Mouse (Mus musculus): Measurements from ENCODE around the gene 1700014D04Rik. TPM values are rescaled to one million over a fixed set of nuclear protein-coding genes. Genes with fewer than 3 reads are reported as not detected.
A peak's percentile ranks its signal among the peaks of the same experiment; 100 is the strongest.
"Not testable (repeated sequence)": the region's sequence is repeated elsewhere in the genome, so short reads cannot be mapped to it uniquely, and the experiment has no call there.

The 1700014D04Rik gene
- polyA plus RNA-seq, 1 experiment from 2014 or later: not detected

- 47% methylated on average over 7 of the region's 7 CpGs for WGBS
- Histone ChIP-seq H3K36me3 (ENCODE audit: control insufficient read depth, insufficient read depth, low read length) (no peaks in the 10 kb centered on the region), H3K9ac (ENCODE audit: low read length) (no peak within 1 kb of the TSS), H3K4me1 (ENCODE audit: control insufficient read depth, insufficient read depth, low read length) (no peaks in the 10 kb centered on the region), H3K4me2 (ENCODE audit: low read depth, severe bottlenecking) (no peak within 1 kb of the TSS), H3K27me3 (ENCODE audit: control insufficient read depth, insufficient read depth, low read length) (no peaks in the 10 kb centered on the region), H3K9me3 (ENCODE audit: control insufficient read depth, low read length) (no peaks in the 10 kb centered on the region), H3K27ac (replicated peaks; ENCODE audit: low read depth, low read length) (no peak within 1 kb of the TSS), H3K4me3 (ENCODE audit: low read depth, low read length) (no peak within 1 kb of the TSS)
- DNase-seq (ENCODE audit: low spot score): no peak
- ATAC-seq (ENCODE audit: insufficient number of reproducible peaks, low FRiP score, low TSS enrichment, low read depth): no peak
These were observed 14.9 kb downstream of the 1700014D04Rik start, which contains the start of gene Spata31d1d for GRCm38 (mm10) chr13:59731652-59732051. Gene Spata31d1d (minus strand): TSS chr13:59731752.

GRCm38 (mm10) chr13:59728378-59729093 is 18.0 kb downstream of the 1700014D04Rik start:
- no peak overlapping the region for H3K9ac ChIP-seq (ENCODE audit: low read length)
- H3K4me1 ChIP-seq (ENCODE audit: control insufficient read depth, insufficient read depth, low read length): no peaks in the 10 kb centered on the region
- no peaks in the 10 kb centered on the region for H3K36me3 ChIP-seq (ENCODE audit: control insufficient read depth, insufficient read depth, low read length)
- H3K4me2 ChIP-seq (ENCODE audit: low read depth, severe bottlenecking): no peak overlapping the region
- WGBS: 34% methylated on average over 7 of the region's 7 CpGs
- no peak overlapping the region for H3K27ac ChIP-seq (replicated peaks; ENCODE audit: low read depth, low read length)
- H3K27me3 ChIP-seq (ENCODE audit: control insufficient read depth, insufficient read depth, low read length): no peaks in the 10 kb centered on the region
- ATAC-seq (ENCODE audit: insufficient number of reproducible peaks, low FRiP score, low TSS enrichment, low read depth) (no peak), DNase-seq (ENCODE audit: low spot score) (peak; percentile 87)
- no peaks in the 10 kb centered on the region for H3K9me3 ChIP-seq (ENCODE audit: control insufficient read depth, low read length)
- no peak overlapping the region for H3K4me3 ChIP-seq (ENCODE audit: low read depth, low read length)

DNA sequence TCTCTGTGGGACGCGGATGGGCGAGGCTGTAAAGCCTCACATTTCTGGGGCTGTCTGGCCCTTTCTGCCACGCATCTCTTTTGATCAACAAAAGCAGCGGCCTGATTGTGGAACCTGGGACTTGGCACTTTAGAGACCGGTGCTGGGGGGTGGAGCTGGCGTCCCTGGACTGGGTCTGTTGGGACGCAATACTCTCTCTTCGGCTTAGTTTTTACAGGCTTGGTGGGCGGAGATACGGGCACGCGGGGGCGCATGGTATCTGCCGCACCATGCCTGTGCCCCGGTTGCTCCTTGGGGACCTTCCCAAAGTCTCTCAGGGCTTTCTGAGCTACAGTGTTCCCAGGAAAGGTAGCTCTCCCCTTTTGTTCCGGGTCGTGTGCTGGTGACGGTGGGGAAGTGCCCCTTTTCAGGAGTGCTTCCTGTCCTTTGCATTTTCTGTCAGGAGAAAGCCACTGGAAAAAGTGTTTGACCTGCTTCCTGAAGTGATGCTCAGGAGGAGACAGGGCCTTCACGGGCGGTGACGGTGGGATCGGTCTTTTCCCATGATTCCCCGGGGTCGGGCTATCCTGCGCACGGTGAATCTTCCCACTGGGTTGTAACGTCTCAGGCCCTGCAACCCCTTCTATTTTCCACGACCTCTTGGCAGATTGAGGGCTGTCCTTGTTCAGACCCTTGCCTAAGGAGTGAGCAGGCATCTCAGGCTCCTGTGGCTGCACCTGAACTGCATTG is 20.2 kb downstream of the 1700014D04Rik start:
- Histone ChIP-seq H3K9me3 (ENCODE audit: control insufficient read depth, low read length) (no peaks in the 10 kb centered on the region), H3K36me3 (ENCODE audit: control insufficient read depth, insufficient read depth, low read length) (no peaks in the 10 kb centered on the region), H3K4me1 (ENCODE audit: control insufficient read depth, insufficient read depth, low read length) (no peaks in the 10 kb centered on the region), H3K27ac (replicated peaks; ENCODE audit: low read depth, low read length) (no peak overlapping the region), H3K27me3 (ENCODE audit: control insufficient read depth, insufficient read depth, low read length) (no peaks in the 10 kb centered on the region), H3K4me2 (ENCODE audit: low read depth, severe bottlenecking) (peak overlapping the region; percentile 35; the same call in 1 of the 2 replicates), H3K9ac (ENCODE audit: low read length) (peak overlapping the region; percentile 57), H3K4me3 (ENCODE audit: low read depth, low read length) (0 out of 2 replicates have a peak overlapping the region, but pooled peaks have one; percentile 3)
- 27% methylated on average over 29 of the region's 29 CpGs for WGBS
- DNase-seq (ENCODE audit: low spot score) (no peak), ATAC-seq (ENCODE audit: insufficient number of reproducible peaks, low FRiP score, low TSS enrichment, low read depth) (no peak)

DNA sequence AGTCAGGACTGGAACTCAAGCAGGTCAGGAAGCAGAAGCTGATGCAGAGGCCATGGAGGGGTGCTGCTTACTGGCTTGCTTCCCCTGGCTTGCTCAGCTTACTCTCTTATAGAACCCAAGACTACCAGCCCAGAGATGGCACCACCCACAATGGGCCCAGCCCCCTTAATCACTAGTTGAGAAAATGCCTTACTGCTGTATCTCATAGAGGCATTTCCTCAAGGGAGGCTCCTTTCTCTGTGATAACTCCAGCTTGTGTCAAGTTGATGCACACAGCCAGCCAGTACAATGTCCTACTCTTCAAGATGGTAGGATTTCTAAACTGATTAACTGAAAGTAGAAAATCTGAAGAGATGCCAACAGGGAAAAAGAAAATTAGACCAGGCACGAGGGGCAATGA is 24.5 kb downstream of the 1700014D04Rik start:
- H3K4me3 ChIP-seq (ENCODE audit: low read depth, low read length); ATAC-seq (ENCODE audit: insufficient number of reproducible peaks, low FRiP score, low TSS enrichment, low read depth); H3K4me2 ChIP-seq (ENCODE audit: low read depth, severe bottlenecking); H3K9ac ChIP-seq (ENCODE audit: low read length); H3K27ac ChIP-seq (replicated peaks; ENCODE audit: low read depth, low read length); DNase-seq (ENCODE audit: low spot score); H3K36me3 ChIP-seq (ENCODE audit: control insufficient read depth, insufficient read depth, low read length); H3K4me1 ChIP-seq (ENCODE audit: control insufficient read depth, insufficient read depth, low read length); H3K27me3 ChIP-seq (ENCODE audit: control insufficient read depth, insufficient read depth, low read length); H3K9me3 ChIP-seq (ENCODE audit: control insufficient read depth, low read length): not testable (repeated sequence)
- WGBS: 86% methylated on average over 1 of the region's 1 CpGs

DNA sequence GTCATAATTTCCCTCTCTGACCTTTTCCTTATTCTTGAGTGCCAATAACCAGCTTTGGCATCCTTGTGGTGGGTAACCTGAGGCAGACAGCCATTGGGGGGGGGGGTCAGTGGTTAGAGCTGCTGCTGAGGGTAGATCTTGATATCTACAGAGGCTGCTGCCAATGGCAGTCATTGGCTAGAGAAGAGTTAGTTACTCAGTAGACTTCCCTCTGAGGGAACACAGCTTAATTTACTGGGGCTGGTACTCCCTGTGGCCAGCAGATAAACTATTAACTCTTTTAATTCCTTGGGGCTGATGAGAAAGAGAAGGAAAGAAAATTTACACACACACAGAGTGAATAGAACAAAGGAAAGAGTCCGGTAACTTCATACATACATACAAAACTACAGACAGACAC is 27.1 kb downstream of the 1700014D04Rik start:
- Histone ChIP-seq H3K9me3 (ENCODE audit: control insufficient read depth, low read length) (no peaks in the 10 kb centered on the region), H3K4me3 (ENCODE audit: low read depth, low read length) (no peak overlapping the region), H3K4me2 (ENCODE audit: low read depth, severe bottlenecking) (no peak overlapping the region), H3K4me1 (ENCODE audit: control insufficient read depth, insufficient read depth, low read length) (0 out of 2 replicates have a peak, but pooled peaks cover 2% of the 10 kb centered on the region), H3K27me3 (ENCODE audit: control insufficient read depth, insufficient read depth, low read length) (no peaks in the 10 kb centered on the region), H3K36me3 (ENCODE audit: control insufficient read depth, insufficient read depth, low read length) (no peaks in the 10 kb centered on the region), H3K27ac (replicated peaks; ENCODE audit: low read depth, low read length) (no peak overlapping the region), H3K9ac (ENCODE audit: low read length) (no peak overlapping the region)
- ATAC-seq (ENCODE audit: insufficient number of reproducible peaks, low FRiP score, low TSS enrichment, low read depth): no peak
- WGBS: 90% methylated on average over 1 of the region's 1 CpGs
- no peak for DNase-seq (ENCODE audit: low spot score)

- not testable (repeated sequence) for H3K9ac ChIP-seq (ENCODE audit: low read length); H3K9me3 ChIP-seq (ENCODE audit: control insufficient read depth, low read length); H3K4me2 ChIP-seq (ENCODE audit: low read depth, severe bottlenecking); H3K27me3 ChIP-seq (ENCODE audit: control insufficient read depth, insufficient read depth, low read length); H3K4me3 ChIP-seq (ENCODE audit: low read depth, low read length); H3K36me3 ChIP-seq (ENCODE audit: control insufficient read depth, insufficient read depth, low read length); H3K4me1 ChIP-seq (ENCODE audit: control insufficient read depth, insufficient read depth, low read length); H3K27ac ChIP-seq (replicated peaks; ENCODE audit: low read depth, low read length); DNase-seq (ENCODE audit: low spot score); ATAC-seq (ENCODE audit: insufficient number of reproducible peaks, low FRiP score, low TSS enrichment, low read depth)
- 44% methylated on average over 6 of the region's 6 CpGs for WGBS
These were observed 27.6 kb downstream of the 1700014D04Rik start for GRCm38 (mm10) chr13:59718857-59719440.

DNA sequence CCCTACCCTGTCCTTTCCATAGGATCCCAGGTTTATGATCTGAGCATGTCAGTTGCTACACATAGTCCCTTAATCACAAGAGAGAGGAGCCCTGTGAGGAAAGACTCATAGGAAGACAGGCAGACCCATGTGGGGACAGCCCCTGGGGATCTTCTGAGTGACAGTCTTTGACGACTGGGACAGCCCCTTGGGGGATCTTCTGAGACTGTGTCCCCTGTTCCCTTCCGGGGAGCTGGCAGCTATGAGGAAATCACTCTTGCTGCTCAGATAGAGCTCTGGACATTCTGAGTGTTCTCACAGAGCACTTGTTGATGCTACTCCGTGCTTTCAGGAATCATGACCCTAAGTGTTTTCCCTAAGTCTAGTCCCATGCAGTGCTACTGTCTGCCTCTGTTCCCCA is 32.8 kb downstream of the 1700014D04Rik start:
- ATAC-seq (ENCODE audit: insufficient number of reproducible peaks, low FRiP score, low TSS enrichment, low read depth) (no peak), DNase-seq (ENCODE audit: low spot score) (no peak)
- Histone ChIP-seq H3K27me3 (ENCODE audit: control insufficient read depth, insufficient read depth, low read length) (no peaks in the 10 kb centered on the region), H3K4me1 (ENCODE audit: control insufficient read depth, insufficient read depth, low read length) (no peaks in the 10 kb centered on the region), H3K4me3 (ENCODE audit: low read depth, low read length) (no peak overlapping the region), H3K9me3 (ENCODE audit: control insufficient read depth, low read length) (no peaks in the 10 kb centered on the region), H3K36me3 (ENCODE audit: control insufficient read depth, insufficient read depth, low read length) (no peaks in the 10 kb centered on the region), H3K4me2 (ENCODE audit: low read depth, severe bottlenecking) (no peak overlapping the region), H3K9ac (ENCODE audit: low read length) (no peak overlapping the region), H3K27ac (replicated peaks; ENCODE audit: low read depth, low read length) (no peak overlapping the region)
- WGBS: 42% methylated on average over 3 of the region's 3 CpGs

DNA sequence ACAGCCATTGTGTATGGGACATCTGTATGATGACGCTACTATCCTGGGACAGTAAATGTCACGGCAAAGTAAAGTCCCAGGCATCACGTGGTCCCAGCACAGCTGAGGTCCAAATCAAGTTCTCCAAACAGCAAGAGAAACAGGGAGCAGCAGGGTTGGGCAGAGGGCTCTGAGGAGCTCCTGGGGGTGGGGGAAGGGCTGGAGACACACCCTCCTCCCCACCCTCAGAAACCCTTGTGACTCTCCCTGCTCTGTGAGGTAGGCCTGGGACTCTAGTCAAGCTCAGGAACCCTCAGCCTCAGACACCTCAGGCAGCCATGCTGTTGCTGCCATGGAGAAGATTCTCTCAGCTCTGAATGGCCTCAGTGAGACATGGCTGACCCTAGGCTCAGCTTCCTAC is 34.6 kb downstream of the 1700014D04Rik start, which contains the start of gene Spata31d1b:
TSS of gene Spata31d1b (plus strand) at position 301 of the 400 bp plus-strand sequence.
- not testable (repeated sequence) for DNase-seq (ENCODE audit: low spot score); H3K27me3 ChIP-seq (ENCODE audit: control insufficient read depth, insufficient read depth, low read length); H3K9ac ChIP-seq (ENCODE audit: low read length); H3K4me1 ChIP-seq (ENCODE audit: control insufficient read depth, insufficient read depth, low read length); H3K36me3 ChIP-seq (ENCODE audit: control insufficient read depth, insufficient read depth, low read length); H3K27ac ChIP-seq (replicated peaks; ENCODE audit: low read depth, low read length); H3K9me3 ChIP-seq (ENCODE audit: control insufficient read depth, low read length); H3K4me3 ChIP-seq (ENCODE audit: low read depth, low read length); H3K4me2 ChIP-seq (ENCODE audit: low read depth, severe bottlenecking); ATAC-seq (ENCODE audit: insufficient number of reproducible peaks, low FRiP score, low TSS enrichment, low read depth)
- WGBS: 78% methylated on average over 3 of the region's 3 CpGs
